Mouse (Mus musculus) E14TG2a.4 (cell line): ENCODE measurements at regions not wholly inside any gene's neighbourhood (a gene's known extent, or its start where the extent isn't known, plus 50 kb on each side); places are given as distances from the start of the nearest gene placed in this dataset.

Source experiments
- H3K27me3 ChIP-seq: 2 replicates; pipeline ENCODE4 v1.6.1; 2014; ENCODE audit warnings: low read length, control low read depth; ENCODE audit not compliant: insufficient read depth
- H3K36me3 ChIP-seq: 2 replicates; pipeline ENCODE4 v1.6.1; 2014; ENCODE audit warnings: low read length, control low read depth; ENCODE audit not compliant: insufficient read depth
- H3K4me1 ChIP-seq: replicated peaks from 2 replicates; pipeline ENCODE4 v1.6.1; 2014; ENCODE audit warnings: low read depth, low read length, control low read depth
- H3K4me3 ChIP-seq: replicated peaks from 2 replicates; pipeline ENCODE4 v1.5.1; 2014; ENCODE audit warnings: mild to moderate bottlenecking, low read length
- H3K9me3 ChIP-seq: 2 replicates; pipeline ENCODE4 v1.6.1; 2014; ENCODE audit warnings: low read length, control low read depth
- CTCF ChIP-seq: conservative IDR thresholded peaks from 2 replicates; pipeline ENCODE4 v1.5.1; 2014; ENCODE audit warnings: low read length
- NANOG ChIP-seq: IDR thresholded peaks from 2 replicates; pipeline ENCODE4 v1.6.1; 2014; ENCODE audit warnings: borderline replicate concordance, low read length, mixed read lengths
- POU5F1 ChIP-seq: IDR thresholded peaks from 2 replicates; pipeline ENCODE4 v1.6.1; 2014; ENCODE audit warnings: low read length, borderline replicate concordance

- no peak for TF ChIP-seq NANOG
- no peak for TF ChIP-seq CTCF
- TF ChIP-seq POU5F1: no peak
- Histone ChIP-seq H3K27me3 (no peaks in the 10 kb centered on the region), H3K9me3 (no peaks in the 10 kb centered on the region), H3K36me3 (no peaks in the 10 kb centered on the region), H3K4me1 (0 out of 2 replicates have a peak, but pooled peaks cover 3% of the 10 kb centered on the region), H3K4me3 (no peak overlapping the region)
Observed at GRCm38 (mm10) chr7:63833676-63834075, 83.0 kb upstream of the E030018B13Rik start.

GRCm38 (mm10) chr7:63835958-63836357 lies 80.7 kb upstream of the E030018B13Rik start:
- H3K4me1 ChIP-seq: 0 out of 2 replicates have a peak, but pooled peaks cover 3% of the 10 kb centered on the region
- H3K9me3 ChIP-seq: no peaks in the 10 kb centered on the region
- no peaks in the 10 kb centered on the region for H3K27me3 ChIP-seq
- TF ChIP-seq CTCF: no peak
- TF ChIP-seq NANOG: no peak
- TF ChIP-seq POU5F1: no peak
- H3K4me3 ChIP-seq: no peak overlapping the region
- H3K36me3 ChIP-seq: no peaks in the 10 kb centered on the region
